Mouse (Mus musculus): ENCODE results near the gene Kcnma1. TPM values are rescaled to one million over a fixed set of nuclear protein-coding genes. Genes with fewer than 3 reads are reported as not detected.

Gene Kcnma1
- total and polyA plus RNA-seq, 2 experiments: 0.18 TPM; not detected in 1

- H3K79me2 ChIP-seq (ENCODE audit: control insufficient read depth, insufficient read depth, low read length): no peaks in the 10 kb centered on the region
- H3K27ac ChIP-seq (replicated peaks; ENCODE audit: insufficient read depth, low read depth, low read length): no peak overlapping the region
- H3K9ac ChIP-seq (ENCODE audit: low read depth, low read length): no peak overlapping the region
- WGBS: 54% methylated on average over 5 of the region's 5 CpGs
- TF ChIP-seq POLR2A (IDR thresholded peaks at IDR 0.05; ENCODE audit: extremely low read depth, insufficient read depth, low read length) (no peak), CTCF (IDR thresholded peaks at IDR 0.05; ENCODE audit: low read depth, low read length) (no peak)
- no peaks in the 10 kb centered on the region for H3K36me3 ChIP-seq (ENCODE audit: control insufficient read depth, insufficient read depth, low read length)
- no peak for DNase-seq (ENCODE audit: extremely low read depth, low read depth, low spot score)
- no peak overlapping the region for H3K4me3 ChIP-seq (ENCODE audit: insufficient read depth, low read depth, low read length)
- H3K27me3 ChIP-seq (ENCODE audit: control insufficient read depth, insufficient read depth, low read length): no peaks in the 10 kb centered on the region
- H3K4me1 ChIP-seq (ENCODE audit: control insufficient read depth, insufficient read depth, low read length): no peaks in the 10 kb centered on the region
Measured at GRCm38 (mm10) chr14:23831284-23831683, 183.0 kb downstream of the Kcnma1 start.

GRCm38 (mm10) chr14:23830316-23830715 lies 184.0 kb downstream of the Kcnma1 start:
- no peak for DNase-seq (ENCODE audit: extremely low read depth, low read depth, low spot score)
- H3K9ac ChIP-seq (ENCODE audit: low read depth, low read length): no peak overlapping the region
- no peak overlapping the region for H3K4me3 ChIP-seq (ENCODE audit: insufficient read depth, low read depth, low read length)
- TF ChIP-seq POLR2A (IDR thresholded peaks at IDR 0.05; ENCODE audit: extremely low read depth, insufficient read depth, low read length) (no peak), CTCF (IDR thresholded peaks at IDR 0.05; ENCODE audit: low read depth, low read length) (no peak)
- 51% methylated on average over 4 of the region's 4 CpGs for WGBS
- no peaks in the 10 kb centered on the region for H3K36me3 ChIP-seq (ENCODE audit: control insufficient read depth, insufficient read depth, low read length)
- H3K79me2 ChIP-seq (ENCODE audit: control insufficient read depth, insufficient read depth, low read length): no peaks in the 10 kb centered on the region
- H3K27me3 ChIP-seq (ENCODE audit: control insufficient read depth, insufficient read depth, low read length): no peaks in the 10 kb centered on the region
- H3K27ac ChIP-seq (replicated peaks; ENCODE audit: insufficient read depth, low read depth, low read length): no peak overlapping the region
- H3K4me1 ChIP-seq (ENCODE audit: control insufficient read depth, insufficient read depth, low read length): no peaks in the 10 kb centered on the region

GRCm38 (mm10) chr14:23828711-23829320 lies 185.5 kb downstream of the Kcnma1 start:
- Histone ChIP-seq H3K27ac (replicated peaks; ENCODE audit: insufficient read depth, low read depth, low read length) (no peak overlapping the region), H3K9ac (ENCODE audit: low read depth, low read length) (no peak overlapping the region), H3K36me3 (ENCODE audit: control insufficient read depth, insufficient read depth, low read length) (no peaks in the 10 kb centered on the region), H3K4me3 (ENCODE audit: insufficient read depth, low read depth, low read length) (no peak overlapping the region), H3K4me1 (ENCODE audit: control insufficient read depth, insufficient read depth, low read length) (no peaks in the 10 kb centered on the region), H3K79me2 (ENCODE audit: control insufficient read depth, insufficient read depth, low read length) (no peaks in the 10 kb centered on the region), H3K27me3 (ENCODE audit: control insufficient read depth, insufficient read depth, low read length) (no peaks in the 10 kb centered on the region)
- 77% methylated on average over 3 of the region's 3 CpGs for WGBS
- TF ChIP-seq CTCF (IDR thresholded peaks at IDR 0.05; ENCODE audit: low read depth, low read length) (no peak), POLR2A (IDR thresholded peaks at IDR 0.05; ENCODE audit: extremely low read depth, insufficient read depth, low read length) (no peak)
- DNase-seq (ENCODE audit: extremely low read depth, low read depth, low spot score): no peak

- WGBS: 36% methylated on average over 2 of the region's 2 CpGs
- no peaks in the 10 kb centered on the region for H3K27me3 ChIP-seq (ENCODE audit: control insufficient read depth, insufficient read depth, low read length)
- no peaks in the 10 kb centered on the region for H3K36me3 ChIP-seq (ENCODE audit: control insufficient read depth, insufficient read depth, low read length)
- no peak overlapping the region for H3K4me3 ChIP-seq (ENCODE audit: insufficient read depth, low read depth, low read length)
- H3K79me2 ChIP-seq (ENCODE audit: control insufficient read depth, insufficient read depth, low read length): no peaks in the 10 kb centered on the region
- H3K27ac ChIP-seq (replicated peaks; ENCODE audit: insufficient read depth, low read depth, low read length): no peak overlapping the region
- TF ChIP-seq POLR2A (IDR thresholded peaks at IDR 0.05; ENCODE audit: extremely low read depth, insufficient read depth, low read length) (no peak), CTCF (IDR thresholded peaks at IDR 0.05; ENCODE audit: low read depth, low read length) (no peak)
- DNase-seq (ENCODE audit: extremely low read depth, low read depth, low spot score): peak; percentile 26
- H3K9ac ChIP-seq (ENCODE audit: low read depth, low read length): no peak overlapping the region
- no peaks in the 10 kb centered on the region for H3K4me1 ChIP-seq (ENCODE audit: control insufficient read depth, insufficient read depth, low read length)
Measured at GRCm38 (mm10) chr14:23824937-23825336, 189.4 kb downstream of the Kcnma1 start.

GRCm38 (mm10) chr14:23824267-23824666 lies 190.0 kb downstream of the Kcnma1 start:
- WGBS: 67% methylated on average over 4 of the region's 4 CpGs
- DNase-seq (ENCODE audit: extremely low read depth, low read depth, low spot score): no peak
- Histone ChIP-seq H3K4me3 (ENCODE audit: insufficient read depth, low read depth, low read length) (no peak overlapping the region), H3K9ac (ENCODE audit: low read depth, low read length) (no peak overlapping the region), H3K36me3 (ENCODE audit: control insufficient read depth, insufficient read depth, low read length) (no peaks in the 10 kb centered on the region), H3K27me3 (ENCODE audit: control insufficient read depth, insufficient read depth, low read length) (no peaks in the 10 kb centered on the region), H3K4me1 (ENCODE audit: control insufficient read depth, insufficient read depth, low read length) (no peaks in the 10 kb centered on the region), H3K27ac (replicated peaks; ENCODE audit: insufficient read depth, low read depth, low read length) (no peak overlapping the region), H3K79me2 (ENCODE audit: control insufficient read depth, insufficient read depth, low read length) (no peaks in the 10 kb centered on the region)
- TF ChIP-seq POLR2A (IDR thresholded peaks at IDR 0.05; ENCODE audit: extremely low read depth, insufficient read depth, low read length) (no peak), CTCF (IDR thresholded peaks at IDR 0.05; ENCODE audit: low read depth, low read length) (no peak)

- TF ChIP-seq POLR2A (IDR thresholded peaks at IDR 0.05; ENCODE audit: extremely low read depth, insufficient read depth, low read length): no peak
- no peaks in the 10 kb centered on the region for H3K79me2 ChIP-seq (ENCODE audit: control insufficient read depth, insufficient read depth, low read length)
- no peak overlapping the region for H3K27ac ChIP-seq (replicated peaks; ENCODE audit: insufficient read depth, low read depth, low read length)
- DNase-seq (ENCODE audit: extremely low read depth, low read depth, low spot score): no peak
- no peak overlapping the region for H3K4me3 ChIP-seq (ENCODE audit: insufficient read depth, low read depth, low read length)
- no peaks in the 10 kb centered on the region for H3K27me3 ChIP-seq (ENCODE audit: control insufficient read depth, insufficient read depth, low read length)
- H3K9ac ChIP-seq (ENCODE audit: low read depth, low read length): no peak overlapping the region
- no peaks in the 10 kb centered on the region for H3K4me1 ChIP-seq (ENCODE audit: control insufficient read depth, insufficient read depth, low read length)
- no peaks in the 10 kb centered on the region for H3K36me3 ChIP-seq (ENCODE audit: control insufficient read depth, insufficient read depth, low read length)
- 89% methylated on average over 3 of the region's 3 CpGs for whole genome bisulfite sequencing
Measured at GRCm38 (mm10) chr14:23817585-23817984, 196.7 kb downstream of the Kcnma1 start.

Data from liver, adult 2 months (tissue).